8 mouse cellular contexts compared by ENCODE assay signal in the genomic region with DNA sequence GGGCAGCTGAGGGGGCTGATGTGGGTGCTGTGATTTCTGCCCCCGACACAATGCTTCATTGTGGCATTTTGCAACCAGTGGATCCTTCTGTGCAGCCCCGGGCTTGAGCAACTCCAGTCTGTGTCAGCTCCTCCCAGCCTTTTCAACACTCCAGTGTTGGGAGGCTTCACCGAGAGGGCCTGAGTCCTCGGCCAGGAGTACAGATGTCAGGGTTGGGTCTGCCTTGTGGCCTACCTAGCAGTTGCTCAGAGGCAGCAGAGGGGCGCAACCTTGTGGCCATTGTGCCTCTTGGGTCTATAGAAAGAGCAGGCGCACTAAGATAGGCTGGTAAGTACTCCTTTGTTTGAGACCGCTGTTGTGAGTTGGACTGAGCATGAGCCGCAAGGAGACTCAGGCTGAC. TPM values are rescaled to one million over a fixed set of nuclear protein-coding genes. Genes with fewer than 3 reads are reported as not detected.
DNase-seq lines count a peak whose midpoint lies in the region; ATAC-seq and TF ChIP-seq lines count a peak whose summit lies in the region.

No protein-coding gene starts in this region.

- peak overlapping the region; percentile 22 for H3K27ac ChIP-seq in liver, adult 2 months (replicated peaks; ENCODE audit: insufficient read depth, low read depth, low read length)
- peak overlapping the region; percentile 96 for H3K27ac ChIP-seq in bone marrow macrophage, adult 2 months (ENCODE audit: insufficient read depth, low read depth, low read length)
- H3K27ac ChIP-seq in liver, embryonic 12.5 days = no peak overlapping the region; the same call in 1 of the 2 replicates
- no peak overlapping the region for H3K27ac ChIP-seq in forebrain, embryonic 14.5 days (ENCODE audit: low read depth, low read length)

- H3K27me3 ChIP-seq in liver, adult 2 months (ENCODE audit: control insufficient read depth, insufficient read depth, low read length) = no peaks in the 10 kb centered on the region
- no peaks in the 10 kb centered on the region for H3K27me3 ChIP-seq in liver, embryonic 12.5 days (replicated peaks)
- no peaks in the 10 kb centered on the region for H3K27me3 ChIP-seq in forebrain, embryonic 14.5 days (replicated peaks; ENCODE audit: control insufficient read depth, insufficient read depth, low read length)

- H3K4me3 ChIP-seq in liver, adult 2 months (ENCODE audit: insufficient read depth, low read depth, low read length) = peak overlapping the region; percentile 12; the same call in 1 of the 2 replicates
- peak overlapping the region; percentile 86 for H3K4me3 ChIP-seq in bone marrow macrophage, adult 2 months (ENCODE audit: insufficient read depth, low read length)
- H3K4me3 ChIP-seq in liver, embryonic 12.5 days = no peak overlapping the region
- no peak overlapping the region for H3K4me3 ChIP-seq in forebrain, embryonic 14.5 days (ENCODE audit: low read depth, low read length)

- H3K9me3 ChIP-seq in liver, embryonic 12.5 days (replicated peaks) = no peaks in the 10 kb centered on the region
- H3K9me3 ChIP-seq in forebrain, embryonic 14.5 days (replicated peaks; ENCODE audit: control insufficient read depth, low read length) = no peaks in the 10 kb centered on the region

- 56% methylated on average over 8 of the region's 8 CpGs for WGBS in liver, adult 2 months
- 68% methylated on average over 8 of the region's 8 CpGs for WGBS in liver, embryonic 12.5 days (ENCODE audit: insufficient replicate concordance)
- 50% methylated on average over 8 of the region's 8 CpGs for WGBS in forebrain, embryonic 14.5 days

- no peak for TF ChIP-seq POLR2A in liver, adult 2 months (IDR thresholded peaks at IDR 0.05; ENCODE audit: extremely low read depth, insufficient read depth, low read length)
- no peak for TF ChIP-seq POLR2A in bone marrow macrophage, adult 2 months (IDR thresholded peaks at IDR 0.05; ENCODE audit: borderline replicate concordance, low read depth, low read length)

- peaks cover 26% of the 10 kb centered on the region for H3K4me1 ChIP-seq in liver, adult 2 months (ENCODE audit: control insufficient read depth, insufficient read depth, low read length)
- H3K4me1 ChIP-seq in bone marrow macrophage, adult 2 months (ENCODE audit: control insufficient read depth, insufficient read depth, low read length) = peaks cover 56% of the 10 kb centered on the region
- H3K4me1 ChIP-seq in liver, embryonic 12.5 days = peaks cover 59% of the 10 kb centered on the region
- no peaks in the 10 kb centered on the region for H3K4me1 ChIP-seq in forebrain, embryonic 14.5 days (ENCODE audit: control insufficient read depth, insufficient read depth, low read length)

- peak overlapping the region; percentile 83 for H3K4me2 ChIP-seq in liver, embryonic 12.5 days
- no peak overlapping the region for H3K4me2 ChIP-seq in forebrain, embryonic 14.5 days (ENCODE audit: low read length)

- no peak for TF ChIP-seq CTCF in liver, adult 2 months (IDR thresholded peaks at IDR 0.05; ENCODE audit: low read depth, low read length)
- no peak for TF ChIP-seq CTCF in bone marrow macrophage, adult 2 months (IDR thresholded peaks at IDR 0.05; ENCODE audit: low read depth, low read length)

- no peaks in the 10 kb centered on the region for H3K79me2 ChIP-seq in liver, adult 2 months (ENCODE audit: control insufficient read depth, insufficient read depth, low read length)

- no peak for DNase-seq in liver, adult 2 months (ENCODE audit: extremely low read depth, low read depth, low spot score)
- no peak for DNase-seq in liver
- peak; percentile 29 to 34 for DNase-seq in thymus, adult 18-20 months
- DNase-seq in frontal cortex, postnatal 14 days (ENCODE audit: low spot score in 2 of 2) = no peak
- no peak for DNase-seq in kidney, adult 8-10 months
- no peak for DNase-seq in forebrain, embryonic 14.5 days (ENCODE audit: low spot score)

- 0 out of 2 replicates have a peak overlapping the region, but pooled peaks have one; percentile 28 for H3K9ac ChIP-seq in liver, adult 2 months (ENCODE audit: low read depth, low read length)
- H3K9ac ChIP-seq in liver, embryonic 12.5 days = no peak overlapping the region
- no peak overlapping the region for H3K9ac ChIP-seq in forebrain, embryonic 14.5 days (ENCODE audit: low read length)

- H3K36me3 ChIP-seq in liver, adult 2 months (ENCODE audit: control insufficient read depth, insufficient read depth, low read length) = no peaks in the 10 kb centered on the region
- H3K36me3 ChIP-seq in liver, embryonic 12.5 days = peaks cover 13% of the 10 kb centered on the region
- no peaks in the 10 kb centered on the region for H3K36me3 ChIP-seq in forebrain, embryonic 14.5 days (ENCODE audit: control insufficient read depth, insufficient read depth, low read length)

- ATAC-seq in liver, embryonic 12.5 days = no peak
- ATAC-seq in forebrain, embryonic 14.5 days = no peak

RNA-seq across cellular contexts. Expression of a gene that starts 1.5 kb away (rescaled TPM):
- 2.9 and 4.4 TPM in 2 replicates for total RNA-seq in liver, adult 2 months (2014; rRNA removed)
- 4.0 and 4.7 TPM in 2 replicates for polyA plus RNA-seq in liver, adult 2 months (2012; rRNA removed)
- 5.7 and 6.9 TPM in 2 replicates for polyA plus RNA-seq in bone marrow macrophage, adult 2 months (2012; ENCODE audit: insufficient read depth, insufficient read length, missing spikeins)
- 7.5 and 7.8 TPM in 2 replicates for polyA plus RNA-seq in liver, embryonic 12.5 days (2016; fragmentation: Nextera tagmentation; extraction: Ambion mirVana)
- polyA plus RNA-seq in forebrain, embryonic 14.5 days (2014; fragmentation: Nextera tagmentation; extraction: Ambion mirVana) = 4.9 and 5.4 TPM in 2 replicates

RNA-seq across cellular contexts. Expression of a gene that starts 15.5 kb away (rescaled TPM):
- 79.7 and 82.6 TPM in 2 replicates for total RNA-seq in liver, adult 2 months (2014; rRNA removed)
- polyA plus RNA-seq in liver, adult 2 months (2012; rRNA removed) = 31.6 and 33.4 TPM in 2 replicates
- polyA plus RNA-seq in bone marrow macrophage, adult 2 months (2012; ENCODE audit: insufficient read depth, insufficient read length, missing spikeins) = 270 and 275 TPM in 2 replicates
- 124 and 125 TPM in 2 replicates for polyA plus RNA-seq in liver, embryonic 12.5 days (2016; fragmentation: Nextera tagmentation; extraction: Ambion mirVana)
- 526 and 544 TPM in 2 replicates for polyA plus RNA-seq in forebrain, embryonic 14.5 days (2014; fragmentation: Nextera tagmentation; extraction: Ambion mirVana)

RNA-seq across cellular contexts. Expression of a gene that starts 45.0 kb away (rescaled TPM):
- total RNA-seq in liver, adult 2 months (2014; rRNA removed) = not detected in 2 replicates
- polyA plus RNA-seq in liver, adult 2 months (2012; rRNA removed) = not detected in 2 replicates
- polyA plus RNA-seq in bone marrow macrophage, adult 2 months (2012; ENCODE audit: insufficient read depth, insufficient read length, missing spikeins) = not detected in 2 replicates
- not detected in 2 replicates for polyA plus RNA-seq in liver, embryonic 12.5 days (2016; fragmentation: Nextera tagmentation; extraction: Ambion mirVana)
- not detected in 2 replicates for polyA plus RNA-seq in forebrain, embryonic 14.5 days (2014; fragmentation: Nextera tagmentation; extraction: Ambion mirVana)

Comparison
In these comparisons a context has a peak if more than half of its experiments do, and no peak if none do; other contexts are left out.
1. H3K27ac ChIP-seq: peak in liver, adult 2 months (single experiment) and bone marrow macrophage, adult 2 months (single experiment); none in liver, embryonic 12.5 days (single experiment) and forebrain, embryonic 14.5 days (single experiment).
2. H3K4me3 ChIP-seq: peak in liver, adult 2 months (single experiment) and bone marrow macrophage, adult 2 months (single experiment); none in liver, embryonic 12.5 days (single experiment) and forebrain, embryonic 14.5 days (single experiment).
3. DNase-seq: peak in thymus, adult 18-20 months (2 of 2); none in liver, adult 2 months (single experiment), liver (single experiment), frontal cortex, postnatal 14 days (0 of 2), kidney, adult 8-10 months (0 of 2) and forebrain, embryonic 14.5 days (single experiment).